Mouse (Mus musculus) cerebellum, adult 2 months (tissue): ENCODE measurements at regions not wholly inside any gene's neighbourhood (a gene's known extent, or its start where the extent isn't known, plus 50 kb on each side); places are given as distances from the start of the nearest gene placed in this dataset.

Experiments used
- DNase-seq, 2 experiments: peaks; one replicate each; pipeline ENCODE4 v3.0.0; 2021
- H3K27ac ChIP-seq: fragments of 200-500 bp; 2 replicates; pipeline ENCODE4 v1.5.1; 2012; ENCODE audit warnings: low read length, control low read depth, inconsistent platforms; ENCODE audit not compliant: insufficient read depth
- H3K27me3 ChIP-seq: fragments of 200-500 bp; 2 replicates; pipeline ENCODE4 v1.6.1; 2012; ENCODE audit warnings: inconsistent platforms, mild to moderate bottlenecking, low read length, moderate library complexity; ENCODE audit not compliant: control insufficient read depth, insufficient read depth
- H3K4me1 ChIP-seq: fragments of 200-500 bp; 2 replicates; pipeline ENCODE4 v1.6.1; 2011; ENCODE audit warnings: low read length; ENCODE audit not compliant: control insufficient read depth, insufficient read depth
- H3K4me3 ChIP-seq: fragments of 200-500 bp; replicated peaks from 2 replicates; pipeline ENCODE3; 2011; ENCODE audit warnings: mild to moderate bottlenecking, low read depth, low read length, control low read depth; ENCODE audit not compliant: insufficient read depth
- CTCF ChIP-seq: fragments of 200-500 bp; IDR thresholded peaks from 2 replicates; pipeline ENCODE4 v1.5.1; 2011; ENCODE audit warnings: low read depth, mild to moderate bottlenecking, control low read depth, low read length, moderate library complexity, borderline replicate concordance; ENCODE audit not compliant: insufficient read depth
- POLR2A ChIP-seq: fragments of 200-500 bp; IDR thresholded peaks from 2 replicates; pipeline ENCODE4 v1.6.1; 2011; ENCODE audit warnings: low read length, control low read depth, borderline replicate concordance; ENCODE audit not compliant: insufficient read depth
- WGBS: fragments of 180-500 bp; shearing (Covaris S2); methylation state at CpG from one replicate; pipeline ENCODE4 v1.1.7; 2018; 5-methylcytosine and 5-hydroxymethylcytosine counted together

- DNase-seq, result no peak
- H3K4me1 ChIP-seq, result no peaks in the 10 kb centered on the region
- no peak overlapping the region for H3K27ac ChIP-seq
- no peak overlapping the region for H3K4me3 ChIP-seq
- no peaks in the 10 kb centered on the region; the same call in 1 of the 2 replicates for H3K27me3 ChIP-seq
- WGBS, result 95% methylated on average over 3 of the region's 3 CpGs
- no peak for TF ChIP-seq POLR2A
- TF ChIP-seq CTCF, result no peak
These were observed 390.5 kb downstream of the Tecrl start for GRCm38 (mm10) chr5:82964513-82964912.

GRCm38 (mm10) chr5:82956012-82956411 lies 399.0 kb downstream of the Tecrl start:
- DNase-seq, result no peak
- WGBS, result 79% methylated on average over 3 of the region's 3 CpGs
- Histone ChIP-seq H3K4me3 (no peak overlapping the region), H3K27ac (no peak overlapping the region), H3K4me1 (no peaks in the 10 kb centered on the region), H3K27me3 (no peaks in the 10 kb centered on the region)
- TF ChIP-seq CTCF, result no peak
- no peak for TF ChIP-seq POLR2A

GRCm38 (mm10) chr5:82947060-82947459 lies 407.9 kb downstream of the Tecrl start:
- H3K4me1 ChIP-seq, result no peaks in the 10 kb centered on the region
- 90% methylated on average over 1 of the region's 1 CpGs for WGBS
- no peak for DNase-seq
- no peak for TF ChIP-seq POLR2A
- TF ChIP-seq CTCF, result no peak
- no peak overlapping the region for H3K4me3 ChIP-seq
- no peaks in the 10 kb centered on the region for H3K27me3 ChIP-seq
- H3K27ac ChIP-seq, result no peak overlapping the region

- Histone ChIP-seq H3K4me3 (no peak overlapping the region), H3K27ac (no peak overlapping the region), H3K27me3 (no peaks in the 10 kb centered on the region), H3K4me1 (no peaks in the 10 kb centered on the region)
- DNase-seq, result peak in 1 of 2 experiments; percentile 9
- WGBS, result 36% methylated on average over 1 of the region's 1 CpGs
- TF ChIP-seq CTCF, result no peak
- TF ChIP-seq POLR2A, result no peak
These were observed 415.2 kb downstream of the Tecrl start for GRCm38 (mm10) chr5:82939786-82940185.

- DNase-seq, result peak; percentile 72 to 85
- H3K27ac ChIP-seq, result no peak overlapping the region
- H3K4me1 ChIP-seq, result peaks cover 4% of the 10 kb centered on the region; the same call in 1 of the 2 replicates
- no peaks in the 10 kb centered on the region for H3K27me3 ChIP-seq
- TF ChIP-seq POLR2A (no peak), CTCF (no peak)
- H3K4me3 ChIP-seq, result no peak overlapping the region
- 6% methylated on average over 3 of the region's 3 CpGs for WGBS
These were observed 455.6 kb downstream of the Tecrl start for GRCm38 (mm10) chr5:82899347-82899746.

- no peak for DNase-seq
- TF ChIP-seq CTCF, result no peak
- no peak for TF ChIP-seq POLR2A
- no peak overlapping the region for H3K27ac ChIP-seq
- peaks cover 4% of the 10 kb centered on the region; the same call in 1 of the 2 replicates for H3K4me1 ChIP-seq
- 23% methylated on average over 1 of the region's 1 CpGs for WGBS
- no peak overlapping the region for H3K4me3 ChIP-seq
- no peaks in the 10 kb centered on the region for H3K27me3 ChIP-seq
These were observed 456.1 kb downstream of the Tecrl start for GRCm38 (mm10) chr5:82898912-82899311.

- Histone ChIP-seq H3K4me3 (no peak overlapping the region), H3K27ac (no peak overlapping the region), H3K27me3 (no peaks in the 10 kb centered on the region), H3K4me1 (peaks cover 4% of the 10 kb centered on the region; the same call in 1 of the 2 replicates)
- WGBS, result 3% methylated on average over 2 of the region's 2 CpGs
- peak; percentile 51 to 83 for DNase-seq
- TF ChIP-seq CTCF, result no peak
- TF ChIP-seq POLR2A, result no peak
These were observed 456.6 kb downstream of the Tecrl start for GRCm38 (mm10) chr5:82898389-82898788.

- Histone ChIP-seq H3K27ac (no peak overlapping the region), H3K27me3 (no peaks in the 10 kb centered on the region), H3K4me1 (no peaks in the 10 kb centered on the region), H3K4me3 (no peak overlapping the region)
- DNase-seq, result no peak
- TF ChIP-seq POLR2A (no peak), CTCF (no peak)
- WGBS, result 77% methylated on average over 2 of the region's 2 CpGs
These were observed 485.7 kb downstream of the Tecrl start for GRCm38 (mm10) chr5:82869264-82869663.

GRCm38 (mm10) chr5:82864347-82864746 lies 490.6 kb downstream of the Tecrl start:
- Histone ChIP-seq H3K27me3 (no peaks in the 10 kb centered on the region), H3K4me1 (no peaks in the 10 kb centered on the region), H3K4me3 (no peak overlapping the region), H3K27ac (no peak overlapping the region)
- TF ChIP-seq POLR2A (no peak), CTCF (no peak)
- 95% methylated on average over 1 of the region's 1 CpGs for WGBS
- no peak for DNase-seq
